Mouse (Mus musculus) CH12.LX (cell line): ENCODE measurements around the gene Urad.

Experiments used
- CTCF ChIP-seq, 2 experiments: IDR thresholded peaks in 1 of 2; conservative IDR thresholded peaks in 1 of 2; 2 replicates each; pipeline ENCODE4 v1.5.1; 2011 to 2012; ENCODE audit warnings: low read depth in 2 of 2, low read length in 2 of 2, improper control_type of control experiment in 1 of 2, inconsistent platforms in 1 of 2, mild to moderate bottlenecking in 1 of 2, moderate library complexity in 1 of 2
- ELF1 ChIP-seq: IDR thresholded peaks from 2 replicates; pipeline ENCODE4 v1.6.1; 2014; ENCODE audit warnings: low read depth, mild to moderate bottlenecking, inconsistent platforms, low read length, improper control_type of control experiment
- JUND ChIP-seq: conservative IDR thresholded peaks from 2 replicates; pipeline ENCODE4 v1.6.1; 2011; ENCODE audit warnings: low read depth, low read length, improper control_type of control experiment
- NELFE ChIP-seq: IDR thresholded peaks from 2 replicates; pipeline ENCODE4 v1.6.1; 2011; ENCODE audit warnings: low read depth, low read length, improper control_type of control experiment
- SMC3 ChIP-seq: IDR thresholded peaks from 2 replicates; pipeline ENCODE4 v1.6.1; 2011; ENCODE audit warnings: low read depth, low read length, improper control_type of control experiment

DNA sequence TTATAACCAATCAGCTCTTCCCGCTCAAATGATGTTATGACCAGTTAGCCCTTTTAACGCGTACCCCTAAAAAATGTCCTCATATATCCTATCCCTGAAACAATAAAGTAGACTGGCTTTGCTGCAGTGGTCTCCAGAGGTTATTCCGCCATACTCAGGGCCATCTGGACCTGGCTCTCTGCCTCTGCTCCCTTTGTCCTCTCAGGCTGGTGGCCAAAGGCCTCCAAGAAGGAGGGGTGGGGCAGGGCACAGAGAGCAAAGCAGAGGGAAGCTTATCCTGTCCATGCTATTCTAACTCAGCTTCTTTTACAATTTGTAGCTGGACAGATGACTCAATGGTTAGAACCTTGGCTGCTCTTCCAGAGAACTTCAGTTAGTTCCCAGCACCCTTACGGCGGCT is 46.0 kb upstream of the Urad start:
- TF ChIP-seq SMC3 (no peak), JUND (no peak), CTCF (conservative IDR thresholded peaks at IDR 0.05 in 1 of 2, IDR thresholded peaks at IDR 0.05 in 1 of 2; ENCODE audit: low read depth in 2 of 2, low read length in 2 of 2) (no peak), NELFE (no peak), ELF1 (no peak)
